Mouse (Mus musculus): ENCODE measurements around the gene Cryba4. TPM values are rescaled to one million over a fixed set of nuclear protein-coding genes. Genes with fewer than 3 reads are reported as not detected.

Cryba4 gene
- polyA plus RNA-seq, 1 experiment from 2014 or later = 2.0 TPM

DNA sequence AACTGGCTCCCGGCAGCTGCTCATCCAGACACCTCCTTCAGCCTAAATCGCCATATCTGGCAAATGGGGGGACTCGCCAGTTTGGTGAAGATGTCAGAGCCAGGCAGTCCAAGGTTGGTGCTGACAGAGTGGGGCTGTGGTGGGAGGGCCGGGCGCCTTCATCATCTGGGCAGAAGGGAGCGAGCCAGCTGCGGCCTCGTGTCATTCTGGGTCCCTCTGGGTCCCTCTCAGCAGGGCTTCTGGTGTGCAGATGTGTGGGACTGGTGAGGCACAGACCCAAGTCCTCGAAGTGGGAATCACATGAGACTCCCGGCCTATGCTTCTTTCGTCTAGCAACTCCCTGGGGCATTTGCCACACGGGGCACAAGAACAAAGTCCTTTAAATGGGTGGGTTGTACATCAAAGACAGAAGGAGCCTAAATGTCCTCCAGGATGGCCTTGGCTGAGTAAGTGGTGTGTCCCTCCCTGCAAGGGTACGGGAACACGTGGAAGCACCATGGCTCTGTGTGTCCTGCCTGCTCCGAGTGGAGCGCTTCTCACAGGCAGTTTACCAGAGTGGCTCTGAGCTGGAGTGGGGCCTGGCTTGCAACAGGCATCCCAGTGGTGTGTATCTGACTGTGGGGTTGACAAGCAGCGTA is 40.1 kb upstream of the Cryba4 start:
- H3K9me3 ChIP-seq = no peaks in the 10 kb centered on the region
- no peak overlapping the region for H3K27ac ChIP-seq (replicated peaks)
- peaks cover 19% of the 10 kb centered on the region for H3K4me1 ChIP-seq
- H3K27me3 ChIP-seq = no peaks in the 10 kb centered on the region
- WGBS = 87% methylated on average over 17 of the region's 17 CpGs
- H3K4me2 ChIP-seq (replicated peaks) = no peak overlapping the region
- no peak for ATAC-seq (ENCODE audit: low FRiP score, low read depth)
- no peaks in the 10 kb centered on the region; the same call in 1 of the 2 replicates for H3K36me3 ChIP-seq
- no peak overlapping the region for H3K9ac ChIP-seq (replicated peaks)
- H3K4me3 ChIP-seq = no peak overlapping the region

DNA sequence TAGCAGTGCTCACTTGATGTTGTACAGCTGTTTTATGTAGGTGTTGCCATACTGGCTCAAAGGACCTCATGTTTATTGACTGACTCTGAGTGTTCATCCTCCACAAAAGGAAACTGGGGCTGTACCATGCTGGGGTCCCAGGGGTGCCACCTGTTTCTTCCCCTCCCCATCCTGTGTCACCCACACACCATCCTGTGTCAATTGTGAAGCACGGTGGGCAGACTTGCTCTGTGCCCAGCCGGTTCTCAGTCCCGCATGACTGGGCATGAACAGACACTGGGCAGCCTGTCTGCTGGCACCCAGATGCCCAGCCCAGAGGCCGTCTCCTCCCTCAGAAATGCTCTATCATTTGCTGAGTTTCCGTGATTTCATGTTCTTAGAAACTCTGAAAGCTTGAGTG is 39.5 kb upstream of the Cryba4 start:
- Histone ChIP-seq H3K36me3 (no peaks in the 10 kb centered on the region; the same call in 1 of the 2 replicates), H3K9me3 (no peaks in the 10 kb centered on the region), H3K4me3 (no peak overlapping the region), H3K4me1 (peaks cover 19% of the 10 kb centered on the region), H3K9ac (replicated peaks) (no peak overlapping the region), H3K27ac (replicated peaks) (no peak overlapping the region), H3K4me2 (replicated peaks) (no peak overlapping the region), H3K27me3 (no peaks in the 10 kb centered on the region)
- no peak for ATAC-seq (ENCODE audit: low FRiP score, low read depth)
- 86% methylated on average over 5 of the region's 5 CpGs for WGBS

DNA sequence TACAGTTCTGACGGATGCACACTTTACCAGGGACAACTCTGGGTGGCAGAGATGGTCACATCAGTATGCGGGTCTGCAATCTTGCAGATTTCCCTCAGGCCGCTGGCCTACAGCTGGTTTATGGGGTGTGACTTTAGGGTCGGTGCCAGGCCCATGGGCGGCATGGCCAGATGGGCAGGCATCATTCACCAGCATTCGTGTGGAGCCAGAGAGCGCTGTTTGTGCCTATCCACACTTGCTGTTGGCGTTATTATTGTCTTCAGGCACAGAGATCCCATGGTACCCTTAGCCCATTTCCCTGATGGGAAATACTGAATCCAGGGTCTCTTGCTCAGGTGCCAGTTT is 38.2 kb upstream of the Cryba4 start:
- no peak overlapping the region for H3K9ac ChIP-seq (replicated peaks)
- no peaks in the 10 kb centered on the region for H3K9me3 ChIP-seq
- H3K4me1 ChIP-seq = peaks cover 16% of the 10 kb centered on the region
- no peaks in the 10 kb centered on the region for H3K27me3 ChIP-seq
- ATAC-seq (ENCODE audit: low FRiP score, low read depth) = no peak
- WGBS = 96% methylated on average over 8 of the region's 8 CpGs
- H3K4me3 ChIP-seq = no peak overlapping the region
- H3K27ac ChIP-seq (replicated peaks) = no peak overlapping the region
- peaks cover 3% of the 10 kb centered on the region; the same call in 1 of the 2 replicates for H3K36me3 ChIP-seq
- no peak overlapping the region for H3K4me2 ChIP-seq (replicated peaks)

DNA sequence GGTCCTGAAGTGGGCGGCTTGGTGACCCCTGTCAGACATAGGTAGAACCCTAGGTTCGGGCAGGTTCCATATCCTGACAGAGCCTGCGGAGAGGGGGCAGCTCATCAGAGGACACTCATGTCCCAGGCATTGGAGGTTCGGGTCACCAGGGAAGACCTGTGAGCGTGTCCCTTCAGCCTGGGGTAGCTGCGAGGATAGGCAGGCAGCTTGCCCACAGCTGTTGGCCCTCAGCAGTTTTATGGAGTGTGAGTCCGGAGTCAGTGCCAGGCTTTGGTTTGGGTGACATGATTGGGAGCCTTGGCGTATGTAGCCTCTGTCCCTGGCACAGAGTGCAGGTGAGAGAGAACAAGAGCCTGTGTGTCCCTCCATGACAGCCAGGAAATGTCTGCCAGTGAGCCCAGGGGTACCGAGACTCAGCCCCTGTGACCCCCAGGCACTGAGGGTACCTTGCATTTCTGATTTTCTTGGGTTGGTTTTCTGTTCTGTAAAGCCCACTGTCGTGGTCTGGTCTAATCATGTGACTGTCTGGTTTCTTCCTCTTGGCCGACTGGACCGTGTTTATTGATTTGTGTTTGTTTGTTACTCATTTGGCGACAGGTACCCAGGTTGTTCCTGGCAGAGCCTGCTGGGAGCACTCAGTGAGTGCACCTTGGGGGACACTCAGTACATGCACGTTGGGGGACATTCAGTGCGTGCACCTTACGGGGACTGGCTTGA is 37.7 kb upstream of the Cryba4 start:
- Histone ChIP-seq H3K9ac (replicated peaks) (no peak overlapping the region), H3K4me3 (no peak overlapping the region), H3K4me2 (replicated peaks) (no peak overlapping the region), H3K27me3 (no peaks in the 10 kb centered on the region), H3K36me3 (peaks cover 3% of the 10 kb centered on the region; the same call in 1 of the 2 replicates), H3K27ac (replicated peaks) (no peak overlapping the region), H3K4me1 (peaks cover 11% of the 10 kb centered on the region), H3K9me3 (no peaks in the 10 kb centered on the region)
- WGBS = 89% methylated on average over 16 of the region's 16 CpGs
- ATAC-seq (ENCODE audit: low FRiP score, low read depth) = no peak

DNA sequence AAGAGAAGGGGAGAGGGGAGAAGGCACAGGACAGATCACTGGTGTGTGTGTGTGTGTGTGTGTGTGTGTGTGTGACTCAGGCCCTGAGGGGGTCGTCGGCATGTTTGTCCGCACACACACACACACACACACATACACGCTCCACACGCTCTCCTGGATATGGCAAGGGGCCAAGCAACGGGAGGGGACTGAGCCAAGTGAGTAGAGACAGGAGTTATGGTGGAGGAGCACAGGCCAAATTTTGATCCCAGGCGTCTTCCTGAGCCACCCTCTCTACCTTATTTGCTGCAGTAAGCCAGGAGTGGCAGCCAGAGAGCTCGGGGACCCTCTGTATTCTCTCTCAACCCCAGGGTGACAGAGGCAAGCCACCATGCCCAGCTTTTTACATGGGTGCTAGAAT is 36.9 kb upstream of the Cryba4 start:
- Histone ChIP-seq H3K36me3 (peaks cover 3% of the 10 kb centered on the region; the same call in 1 of the 2 replicates), H3K27me3 (no peaks in the 10 kb centered on the region), H3K9ac (replicated peaks) (no peak overlapping the region), H3K27ac (replicated peaks) (no peak overlapping the region), H3K4me2 (replicated peaks) (no peak overlapping the region), H3K9me3 (no peaks in the 10 kb centered on the region), H3K4me1 (0 out of 2 replicates have a peak, but pooled peaks cover 3% of the 10 kb centered on the region), H3K4me3 (no peak overlapping the region)
- WGBS = 87% methylated on average over 6 of the region's 8 CpGs
- ATAC-seq (ENCODE audit: low FRiP score, low read depth) = no peak

DNA sequence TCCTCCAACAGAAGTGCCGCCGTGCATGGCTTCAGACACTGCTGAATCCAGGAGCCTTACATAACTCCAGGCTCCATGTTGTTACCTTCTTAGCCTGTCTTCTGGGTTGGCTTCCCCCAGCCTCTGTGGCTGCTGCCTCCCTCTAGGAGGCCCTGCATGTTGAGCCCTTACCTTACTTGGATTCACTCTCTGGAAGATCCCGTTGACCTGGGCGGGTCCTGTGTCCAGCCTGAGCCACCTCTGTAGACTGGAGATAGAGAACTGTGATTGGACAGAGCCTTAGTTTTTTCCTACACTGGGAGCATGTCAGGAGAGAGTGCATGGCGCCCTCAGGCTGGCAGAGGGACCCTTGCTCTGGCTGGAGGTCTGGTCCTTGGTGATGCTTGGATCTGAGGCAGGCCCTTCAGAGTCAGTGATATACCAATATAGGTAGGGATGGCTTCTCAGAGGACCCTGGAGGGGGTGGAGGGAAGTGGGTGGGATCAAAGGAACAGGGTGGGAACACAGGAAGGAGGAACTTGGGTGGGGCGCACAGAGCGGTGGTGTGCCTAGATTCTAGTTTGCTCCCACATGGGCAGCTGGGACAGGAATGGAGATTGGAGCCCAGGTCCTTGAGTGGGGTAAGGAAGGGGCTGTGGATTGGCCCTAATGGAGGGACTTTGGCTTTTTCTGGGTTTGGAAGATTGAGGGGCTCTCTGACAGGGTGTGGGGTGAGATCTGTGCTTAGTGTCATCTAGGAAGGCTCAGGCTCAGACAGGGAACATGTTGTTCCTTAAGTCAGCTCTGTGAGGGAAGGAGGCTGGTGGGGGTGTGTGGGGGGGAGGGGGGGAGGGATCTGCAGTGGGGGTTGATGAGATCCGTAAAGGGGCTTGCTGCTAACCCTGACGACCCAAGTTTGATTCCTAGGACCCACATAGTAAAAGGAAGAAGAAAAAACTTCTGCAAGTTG is 36.1 kb upstream of the Cryba4 start:
- Histone ChIP-seq H3K9me3 (no peaks in the 10 kb centered on the region), H3K36me3 (peaks cover 3% of the 10 kb centered on the region; the same call in 1 of the 2 replicates), H3K27ac (replicated peaks) (no peak overlapping the region), H3K4me3 (no peak overlapping the region), H3K9ac (replicated peaks) (no peak overlapping the region), H3K4me2 (replicated peaks) (no peak overlapping the region), H3K4me1 (no peaks in the 10 kb centered on the region), H3K27me3 (no peaks in the 10 kb centered on the region)
- WGBS = 80% methylated on average over 9 of the region's 9 CpGs
- ATAC-seq (ENCODE audit: low FRiP score, low read depth) = no peak

- Histone ChIP-seq H3K4me2 (replicated peaks) (no peak overlapping the region), H3K9me3 (no peaks in the 10 kb centered on the region), H3K36me3 (peaks cover 3% of the 10 kb centered on the region; the same call in 1 of the 2 replicates), H3K27ac (replicated peaks) (no peak overlapping the region), H3K4me3 (no peak overlapping the region), H3K9ac (replicated peaks) (no peak overlapping the region), H3K27me3 (no peaks in the 10 kb centered on the region), H3K4me1 (no peaks in the 10 kb centered on the region)
- 82% methylated on average over 2 of the region's 2 CpGs for WGBS
- no peak for ATAC-seq (ENCODE audit: low FRiP score, low read depth)
Measured at GRCm38 (mm10) chr5:112287652-112288051, 35.3 kb upstream of the Cryba4 start.

DNA sequence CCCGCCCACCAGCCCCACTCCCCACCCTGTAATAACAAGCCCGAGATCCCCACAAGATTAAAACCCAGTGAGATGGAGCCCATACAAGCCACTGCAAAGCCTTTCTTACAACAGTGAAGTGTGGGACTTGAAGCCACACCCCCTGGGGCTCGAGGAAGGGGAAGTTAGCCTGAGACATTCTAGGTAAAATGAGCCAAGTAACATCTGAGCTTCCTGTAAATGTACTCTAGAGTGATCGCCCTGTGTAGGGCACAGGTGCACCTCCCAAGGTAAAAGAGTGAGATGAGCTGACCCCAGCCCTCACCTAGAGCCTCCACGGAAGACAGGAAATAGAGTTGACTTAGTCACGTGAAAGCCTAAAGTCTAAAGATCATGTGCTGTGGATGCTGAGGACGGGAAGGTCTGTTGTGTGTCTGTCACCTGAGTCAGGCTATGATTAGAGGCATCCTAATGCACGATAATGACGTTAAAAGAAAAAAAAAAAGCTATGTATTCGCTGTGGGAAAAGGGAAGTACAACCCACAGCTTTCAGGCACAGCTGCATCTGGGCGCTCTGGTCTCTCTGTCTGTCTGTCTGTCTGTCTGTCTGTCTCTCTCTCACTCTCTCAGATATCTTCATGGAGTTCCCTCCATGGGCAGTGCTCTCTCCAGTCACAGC is 34.8 kb upstream of the Cryba4 start:
- ATAC-seq (ENCODE audit: low FRiP score, low read depth) = no peak
- WGBS = 83% methylated on average over 11 of the region's 11 CpGs
- Histone ChIP-seq H3K4me2 (replicated peaks) (no peak overlapping the region), H3K27me3 (no peaks in the 10 kb centered on the region), H3K4me3 (no peak overlapping the region), H3K27ac (replicated peaks) (no peak overlapping the region), H3K9ac (replicated peaks) (no peak overlapping the region), H3K36me3 (peaks cover 3% of the 10 kb centered on the region; the same call in 1 of the 2 replicates), H3K9me3 (no peaks in the 10 kb centered on the region), H3K4me1 (no peaks in the 10 kb centered on the region)

- Histone ChIP-seq H3K4me1 (no peaks in the 10 kb centered on the region), H3K4me2 (replicated peaks) (no peak overlapping the region), H3K4me3 (no peak overlapping the region), H3K27ac (replicated peaks) (no peak overlapping the region), H3K36me3 (0 out of 2 replicates have a peak, but pooled peaks cover 3% of the 10 kb centered on the region), H3K9ac (replicated peaks) (no peak overlapping the region), H3K9me3 (no peaks in the 10 kb centered on the region), H3K27me3 (no peaks in the 10 kb centered on the region)
- 85% methylated on average over 2 of the region's 2 CpGs for WGBS
- no peak for ATAC-seq (ENCODE audit: low FRiP score, low read depth)
Measured at GRCm38 (mm10) chr5:112286608-112286983, 34.3 kb upstream of the Cryba4 start.

- H3K36me3 ChIP-seq = 0 out of 2 replicates have a peak, but pooled peaks cover 3% of the 10 kb centered on the region
- H3K9ac ChIP-seq (replicated peaks) = no peak overlapping the region
- ATAC-seq (ENCODE audit: low FRiP score, low read depth) = no peak
- H3K4me1 ChIP-seq = peaks cover 7% of the 10 kb centered on the region
- H3K4me3 ChIP-seq = no peak overlapping the region
- no peaks in the 10 kb centered on the region for H3K27me3 ChIP-seq
- no peaks in the 10 kb centered on the region for H3K9me3 ChIP-seq
- no peak overlapping the region for H3K4me2 ChIP-seq (replicated peaks)
- 88% methylated on average over 7 of the region's 7 CpGs for WGBS
- H3K27ac ChIP-seq (replicated peaks) = no peak overlapping the region
Measured at GRCm38 (mm10) chr5:112285548-112286085, 33.3 kb upstream of the Cryba4 start.

DNA sequence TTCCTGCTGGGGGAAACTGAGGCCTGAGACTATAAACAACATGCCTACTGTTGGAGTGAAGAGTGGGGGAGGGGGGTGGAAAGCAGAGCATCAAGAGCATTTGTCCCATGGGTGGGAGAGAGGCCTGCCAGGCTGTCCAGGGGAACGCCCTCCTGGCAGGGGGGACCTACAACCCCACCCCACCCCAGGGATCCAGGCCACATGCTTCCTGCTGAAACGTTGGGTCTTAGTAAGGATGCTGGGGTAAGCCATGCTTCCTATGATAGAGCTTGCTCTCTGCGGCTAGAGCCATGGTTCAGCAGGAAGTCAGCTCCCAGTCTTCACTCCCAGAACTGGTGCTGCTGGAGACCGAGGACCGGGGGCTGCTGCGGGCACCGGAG is 31.9 kb upstream of the Cryba4 start:
- no peak overlapping the region for H3K4me3 ChIP-seq
- H3K4me2 ChIP-seq (replicated peaks) = no peak overlapping the region
- no peaks in the 10 kb centered on the region for H3K9me3 ChIP-seq
- peaks cover 7% of the 10 kb centered on the region for H3K4me1 ChIP-seq
- ATAC-seq (ENCODE audit: low FRiP score, low read depth) = no peak
- WGBS = 85% methylated on average over 7 of the region's 7 CpGs
- 0 out of 2 replicates have a peak, but pooled peaks cover 3% of the 10 kb centered on the region for H3K36me3 ChIP-seq
- H3K27ac ChIP-seq (replicated peaks) = no peak overlapping the region
- H3K27me3 ChIP-seq = no peaks in the 10 kb centered on the region
- no peak overlapping the region for H3K9ac ChIP-seq (replicated peaks)

Measured in midbrain, embryonic 12.5 days (tissue).